Mouse (Mus musculus): Measurements from ENCODE around the gene Uhrf1. TPM values are rescaled to one million over a fixed set of nuclear protein-coding genes. Genes with fewer than 3 reads are reported as not detected.

Gene Uhrf1
- total and polyA plus RNA-seq, 3 experiments, result 161 to 220 (median 184) TPM

DNA sequence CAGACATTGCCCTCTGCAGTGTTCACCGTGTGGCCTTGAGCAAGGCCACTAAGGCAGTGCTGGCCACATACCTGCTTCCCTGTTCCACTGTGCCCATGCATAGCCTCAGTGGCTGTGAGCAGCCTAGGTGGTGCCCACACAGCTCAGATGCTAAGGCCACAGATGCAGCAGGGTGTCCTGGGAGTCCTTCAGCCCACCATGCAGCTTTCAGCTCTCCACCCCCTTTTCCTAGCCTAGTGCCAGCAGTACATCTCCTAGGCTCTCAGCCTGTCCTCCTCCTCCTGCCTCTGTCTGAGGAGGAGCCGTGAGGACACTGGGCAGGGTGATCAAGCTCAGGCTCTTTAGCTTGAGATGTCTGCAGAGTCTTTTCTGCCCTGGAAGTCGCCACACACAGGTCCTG is 67.0 kb downstream of the Uhrf1 start:
- Histone ChIP-seq H3K4me2 (ENCODE audit: insufficient read depth, low read depth, poor library complexity, severe bottlenecking) (no peak overlapping the region), H3K9me3 (replicated peaks; ENCODE audit: low read length) (no peaks in the 10 kb centered on the region), H3K27me3 (replicated peaks) (no peaks in the 10 kb centered on the region), H3K4me3 (replicated peaks in 1 of 3; ENCODE audit: low read depth in 2 of 3, low read length in 2 of 3, poor library complexity in 1 of 3) (no peak overlapping the region), H3K9ac (ENCODE audit: insufficient read depth, low read depth) (no peak overlapping the region), H3K4me1 (ENCODE audit: control insufficient read depth in 1 of 2, insufficient read depth in 2 of 2) (no peaks in the 10 kb centered on the region), H3K27ac (ENCODE audit: insufficient read depth, low read depth) (no peak overlapping the region), H3K36me3 (replicated peaks in 1 of 2; ENCODE audit: control insufficient read depth in 1 of 2, insufficient read depth in 1 of 2, low read length in 1 of 2) (peaks cover 11 to 93% of the 10 kb centered on the region in 2 experiments), H3K79me2 (replicated peaks; ENCODE audit: control insufficient read depth, extremely low read depth, insufficient read depth, poor library complexity, severe bottlenecking) (no peaks in the 10 kb centered on the region)
- DNase-seq (ENCODE audit: extremely low read depth), result no peak
- dilution Hi-C loops (cut with MboI; ENCODE audit: extremely low pct_ligation_motif_present, extremely low pct_unique_long_range_greater_than_20kb, low sequenced_read_pairs), result no loop called here
- TF ChIP-seq EP300 (IDR thresholded peaks at IDR 0.05; ENCODE audit: low read length), result no peak
- in situ Hi-C loops (cut with MboI; ENCODE audit: low pct_ligation_motif_present, low pct_unique_long_range_greater_than_20kb, low sequenced_read_pairs), result no loop called here

DNA sequence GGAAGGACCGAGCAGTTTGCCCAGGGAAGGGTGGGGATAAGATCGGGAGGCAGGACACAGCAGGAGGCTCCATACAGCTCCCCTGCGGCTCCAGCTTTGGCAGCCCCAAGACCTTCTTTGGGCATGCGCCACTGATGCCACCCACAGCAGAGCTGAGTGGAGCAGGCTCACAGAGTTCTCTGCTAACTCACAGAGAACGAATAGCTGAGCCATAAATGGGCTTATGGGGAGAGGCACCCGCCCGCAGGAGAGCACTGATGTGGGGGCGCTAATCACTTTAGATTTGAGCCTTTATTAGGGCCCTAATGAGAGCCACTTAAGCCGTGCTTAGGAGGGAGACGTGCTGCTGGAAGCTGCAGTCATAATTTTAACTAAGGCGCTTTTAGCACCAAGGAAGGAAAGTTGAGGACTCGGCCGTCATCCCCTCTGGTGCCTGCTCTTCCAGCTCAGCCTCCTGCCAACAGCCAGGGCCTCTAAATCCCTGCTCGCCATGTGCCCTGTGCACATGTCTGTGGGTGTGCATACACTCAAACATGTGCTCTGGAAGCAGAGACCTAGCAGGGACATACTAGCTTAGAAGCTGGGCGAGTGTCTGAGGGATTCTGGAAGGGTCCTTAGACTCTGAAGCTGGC is 68.0 kb downstream of the Uhrf1 start:
- H3K4me1 ChIP-seq (ENCODE audit: control insufficient read depth in 1 of 2, insufficient read depth in 2 of 2), result no peaks in the 10 kb centered on the region
- in situ Hi-C loops (cut with MboI; ENCODE audit: low pct_ligation_motif_present, low pct_unique_long_range_greater_than_20kb, low sequenced_read_pairs), result no loop called here

GRCm38 (mm10) chr17:56372109-56372508 is 69.0 kb downstream of the Uhrf1 start:
- Histone ChIP-seq H3K4me1 (ENCODE audit: control insufficient read depth in 1 of 2, insufficient read depth in 2 of 2) (no peaks in the 10 kb centered on the region), H3K9ac (ENCODE audit: insufficient read depth, low read depth) (no peak overlapping the region), H3K9me3 (replicated peaks; ENCODE audit: low read length) (no peaks in the 10 kb centered on the region), H3K27me3 (replicated peaks) (no peaks in the 10 kb centered on the region), H3K4me2 (ENCODE audit: insufficient read depth, low read depth, poor library complexity, severe bottlenecking) (no peak overlapping the region), H3K36me3 (replicated peaks in 1 of 2; ENCODE audit: control insufficient read depth in 1 of 2, insufficient read depth in 1 of 2, low read length in 1 of 2) (peaks cover 15 to 94% of the 10 kb centered on the region in 2 experiments), H3K4me3 (replicated peaks in 1 of 3; ENCODE audit: low read depth in 2 of 3, low read length in 2 of 3, poor library complexity in 1 of 3) (no peak overlapping the region), H3K27ac (ENCODE audit: insufficient read depth, low read depth) (no peak overlapping the region), H3K79me2 (replicated peaks; ENCODE audit: control insufficient read depth, extremely low read depth, insufficient read depth, poor library complexity, severe bottlenecking) (no peaks in the 10 kb centered on the region)
- dilution Hi-C loops (cut with MboI; ENCODE audit: extremely low pct_ligation_motif_present, extremely low pct_unique_long_range_greater_than_20kb, low sequenced_read_pairs), result no loop called here
- in situ Hi-C loops (cut with MboI; ENCODE audit: low pct_ligation_motif_present, low pct_unique_long_range_greater_than_20kb, low sequenced_read_pairs), result no loop called here
- TF ChIP-seq TBP (conservative IDR thresholded peaks at IDR 0.05; ENCODE audit: low read depth, low read length), result no peak
- no peak for TF ChIP-seq CTCF (conservative IDR thresholded peaks at IDR 0.05 in 1 of 2, IDR thresholded peaks at IDR 0.05 in 1 of 2; ENCODE audit: low read depth in 2 of 2, low read length in 2 of 2)
- TF ChIP-seq SIN3A (IDR thresholded peaks at IDR 0.05; ENCODE audit: low read length), result no peak
- no peak for TF ChIP-seq USF2 (conservative IDR thresholded peaks at IDR 0.05; ENCODE audit: low read depth, low read length)
- TF ChIP-seq MXI1 (IDR thresholded peaks at IDR 0.05; ENCODE audit: low read depth, low read length), result no peak
- TF ChIP-seq SMC3 (IDR thresholded peaks at IDR 0.05; ENCODE audit: low read depth, low read length), result no peak
- TF ChIP-seq UBTF (IDR thresholded peaks at IDR 0.05; ENCODE audit: low read depth, low read length), result no peak
- no peak for TF ChIP-seq GABPA (IDR thresholded peaks at IDR 0.05; ENCODE audit: insufficient replicate concordance, low read depth, low read length)
- no peak for TF ChIP-seq E2F4 (IDR thresholded peaks at IDR 0.05; ENCODE audit: insufficient replicate concordance, low read depth, low read length)
- TF ChIP-seq ZKSCAN1 (IDR thresholded peaks at IDR 0.05; ENCODE audit: borderline replicate concordance, low read depth, low read length), result no peak
- TF ChIP-seq NELFE (IDR thresholded peaks at IDR 0.05; ENCODE audit: low read depth, low read length), result no peak
- no peak for TF ChIP-seq MEF2A (IDR thresholded peaks at IDR 0.05; ENCODE audit: borderline replicate concordance, low read depth, low read length)
- no peak for TF ChIP-seq NRF1 (IDR thresholded peaks at IDR 0.05; ENCODE audit: low read depth, low read length)
- no peak for DNase-seq (ENCODE audit: extremely low read depth)

More for the DNA sequence above, 68.0 kb downstream of the Uhrf1 start:
- Histone ChIP-seq H3K79me2 (replicated peaks; ENCODE audit: control insufficient read depth, extremely low read depth, insufficient read depth, poor library complexity, severe bottlenecking) (no peaks in the 10 kb centered on the region), H3K36me3 (replicated peaks in 1 of 2; ENCODE audit: control insufficient read depth in 1 of 2, insufficient read depth in 1 of 2, low read length in 1 of 2) (peaks cover 11 to 92% of the 10 kb centered on the region in 2 experiments), H3K9me3 (replicated peaks; ENCODE audit: low read length) (no peaks in the 10 kb centered on the region), H3K4me3 (replicated peaks in 1 of 3; ENCODE audit: low read depth in 2 of 3, low read length in 2 of 3, poor library complexity in 1 of 3) (no peak overlapping the region), H3K4me2 (ENCODE audit: insufficient read depth, low read depth, poor library complexity, severe bottlenecking) (no peak overlapping the region), H3K27ac (ENCODE audit: insufficient read depth, low read depth) (no peak overlapping the region), H3K9ac (ENCODE audit: insufficient read depth, low read depth) (no peak overlapping the region), H3K27me3 (replicated peaks) (no peaks in the 10 kb centered on the region)
- TF ChIP-seq CHD1 (IDR thresholded peaks at IDR 0.05; ENCODE audit: low read depth, low read length) (no peak), BHLHE40 (IDR thresholded peaks at IDR 0.05; ENCODE audit: low read depth, low read length) (no peak), MAFK (IDR thresholded peaks at IDR 0.05; ENCODE audit: insufficient replicate concordance, low read length) (no peak), TBP (conservative IDR thresholded peaks at IDR 0.05; ENCODE audit: low read depth, low read length) (no peak), RCOR1 (conservative IDR thresholded peaks at IDR 0.05; ENCODE audit: low read depth, low read length) (no peak), MEF2A (IDR thresholded peaks at IDR 0.05; ENCODE audit: borderline replicate concordance, low read depth, low read length) (no peak), ZMIZ1 (IDR thresholded peaks at IDR 0.05; ENCODE audit: low read depth, low read length) (no peak), POLR2AphosphoS2 (IDR thresholded peaks at IDR 0.05; ENCODE audit: low read depth, low read length) (no peak), JUND (conservative IDR thresholded peaks at IDR 0.05; ENCODE audit: low read depth, low read length) (no peak), NELFE (IDR thresholded peaks at IDR 0.05; ENCODE audit: low read depth, low read length) (no peak), MXI1 (IDR thresholded peaks at IDR 0.05; ENCODE audit: low read depth, low read length) (no peak), KAT2A (IDR thresholded peaks at IDR 0.05; ENCODE audit: insufficient replicate concordance, low read length) (no peak), E2F4 (IDR thresholded peaks at IDR 0.05; ENCODE audit: insufficient replicate concordance, low read depth, low read length) (no peak), HCFC1 (IDR thresholded peaks at IDR 0.05; ENCODE audit: low read depth, low read length) (no peak), POLR2A (IDR thresholded peaks at IDR 0.05; ENCODE audit: low read depth, low read length) (no peak), UBTF (IDR thresholded peaks at IDR 0.05; ENCODE audit: low read depth, low read length) (no peak), ETS1 (conservative IDR thresholded peaks at IDR 0.05; ENCODE audit: low read depth, low read length) (no peak), USF2 (conservative IDR thresholded peaks at IDR 0.05; ENCODE audit: low read depth, low read length) (no peak)
- dilution Hi-C loops (cut with MboI; ENCODE audit: extremely low pct_ligation_motif_present, extremely low pct_unique_long_range_greater_than_20kb, low sequenced_read_pairs), result no loop called here
- no peak for DNase-seq (ENCODE audit: extremely low read depth)
